Mouse (Mus musculus) embryonic fibroblast, embryonic 13.5 days (primary cell): ENCODE results near the gene Acnat1.

Source experiments
- CTCF ChIP-seq: IDR thresholded peaks from 2 replicates; pipeline ENCODE4 v1.5.1; 2011; ENCODE audit warnings: mild to moderate bottlenecking, control low read depth, low read length, moderate library complexity, borderline replicate concordance; ENCODE audit not compliant: insufficient read depth
- POLR2A ChIP-seq: IDR thresholded peaks from 2 replicates; pipeline ENCODE4 v1.6.1; 2011; ENCODE audit warnings: low read depth, mild to moderate bottlenecking, control low read depth, low read length, moderate library complexity

DNA sequence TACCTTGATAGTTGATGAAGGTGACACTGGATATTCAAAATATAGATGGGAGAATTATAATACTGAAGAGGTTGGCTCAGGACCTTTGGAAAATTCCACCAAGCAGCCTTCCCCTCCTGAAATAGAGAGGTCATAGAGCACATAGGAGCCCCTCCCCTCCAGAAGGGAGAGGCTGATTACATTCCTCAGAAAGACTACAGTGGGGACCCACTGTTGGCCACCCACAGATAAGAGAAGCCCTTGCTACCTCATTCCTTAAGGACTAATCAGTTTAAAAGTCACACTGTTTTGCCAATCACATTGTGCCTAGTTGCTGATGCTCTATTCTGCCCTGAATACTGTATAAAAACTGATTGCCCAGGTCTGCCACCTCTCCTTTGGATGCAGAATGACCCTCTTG is 871 bp upstream of the Acnat1 start:
- TF ChIP-seq CTCF, result no peak
- no peak for TF ChIP-seq POLR2A
